Mouse (Mus musculus): ENCODE results near the gene Ikzf3.

- no peak for TF ChIP-seq E2F4 (IDR thresholded peaks at IDR 0.05; ENCODE audit: insufficient read depth)
- TF ChIP-seq MYOD1 (IDR thresholded peaks at IDR 0.05; ENCODE audit: control insufficient read depth in 1 of 3, insufficient read length in 2 of 3, low read depth in 2 of 3) = no peak
- no peak for TF ChIP-seq REST (IDR thresholded peaks at IDR 0.05; ENCODE audit: insufficient read depth, insufficient read length)
- no peak for TF ChIP-seq MAX (IDR thresholded peaks at IDR 0.05; ENCODE audit: low read depth)
These were observed 128.8 kb downstream of the Ikzf3 start for GRCm38 (mm10) chr11:98417074-98417473.
